Mouse (Mus musculus) urinary bladder, adult 2 months (tissue): ENCODE measurements around the gene Agpat3. TPM values are rescaled to one million over a fixed set of nuclear protein-coding genes. Genes with fewer than 3 reads are reported as not detected.

Experiments
- polyA plus RNA-seq: library from polyadenylated mRNA; depleted of rRNA; stranded (reverse); fragments of >200 nt; gene quantifications from 2 replicates; pipeline ENCODE4 v1.2.3, GENCODE M21; 2012; rRNA removed

Agpat3 gene
- polyA plus RNA-seq, 1 experiment, result 75.1 TPM

Other genes with a start within 250 kb of the Agpat3 start
- gene D10Jhu81e, start 182.7 kb downstream of the Agpat3 start, polyA plus RNA-seq, result 76.4 and 90.3 TPM in 2 replicates
- gene Pwp2, start 167.3 kb downstream of the Agpat3 start, polyA plus RNA-seq, result 9.1 and 9.3 TPM in 2 replicates
- 38.1 and 41.0 TPM in 2 replicates for gene Trappc10, start 107.8 kb downstream of the Agpat3 start, polyA plus RNA-seq
- 149 and 195 TPM in 2 replicates for gene Rrp1, start 60.6 kb upstream of the Agpat3 start, polyA plus RNA-seq
- 205 and 261 TPM in 2 replicates for gene Cstb, start 73.2 kb upstream of the Agpat3 start, polyA plus RNA-seq
- gene Pdxk, start 112.5 kb upstream of the Agpat3 start, polyA plus RNA-seq, result 28.2 and 33.3 TPM in 2 replicates
- gene Olfr1358, start 164.9 kb upstream of the Agpat3 start, polyA plus RNA-seq, result not detected in 2 replicates
- 32.3 and 38.6 TPM in 2 replicates for gene Ilvbl, start 221.9 kb upstream of the Agpat3 start, polyA plus RNA-seq
- gene Syde1, start 239.5 kb upstream of the Agpat3 start, polyA plus RNA-seq, result 27.8 and 29.4 TPM in 2 replicates